Mouse (Mus musculus): ENCODE measurements at regions not wholly inside any gene's neighbourhood (a gene's known extent, or its start where the extent isn't known, plus 50 kb on each side); places are given as distances from the start of the nearest gene placed in this dataset.
A peak's percentile ranks its signal among the peaks of the same experiment; 100 is the strongest.

DNA sequence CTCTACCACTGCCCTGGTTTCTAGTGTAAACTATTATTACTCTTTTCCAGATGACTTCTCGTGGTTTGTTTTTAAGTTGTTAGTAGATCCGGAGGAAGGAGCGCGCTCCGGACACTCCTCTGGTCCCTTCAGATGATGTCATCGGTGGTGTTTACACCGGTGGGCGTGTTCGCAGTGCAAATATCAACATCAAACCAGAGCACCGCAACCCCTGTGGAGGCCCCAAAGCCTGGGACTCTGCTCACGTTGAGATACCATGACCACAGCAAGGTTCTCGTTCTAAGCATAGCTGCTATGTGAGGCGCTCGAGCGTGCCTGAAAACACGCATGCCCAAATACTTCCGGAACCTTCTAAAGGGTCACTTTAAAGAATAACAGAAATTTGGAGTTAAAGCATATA lies 149.8 kb upstream of the Arid2 start:
- TF ChIP-seq CTCF (IDR thresholded peaks at IDR 0.05; ENCODE audit: low read depth) (no peak), EP300 (optimal IDR thresholded peaks at IDR 0.05) (no peak)
- no peak overlapping the region for H3K27ac ChIP-seq (replicated peaks)
- ATAC-seq (ENCODE audit: low FRiP score, low TSS enrichment) (no peak; the same call in 1 of the 2 replicates), DNase-seq (ENCODE audit: low spot score) (no peak)
- H3K36me3 ChIP-seq (ENCODE audit: control insufficient read depth, insufficient read depth, low read length), result no peaks in the 10 kb centered on the region
- H3K9ac ChIP-seq (ENCODE audit: low read length), result no peak overlapping the region
- H3K4me2 ChIP-seq (replicated peaks; ENCODE audit: low read depth), result no peak overlapping the region
- no peaks in the 10 kb centered on the region for H3K9me3 ChIP-seq (ENCODE audit: control insufficient read depth, low read length)
- H3K4me1 ChIP-seq (replicated peaks; ENCODE audit: control insufficient read depth, insufficient read depth), result peaks cover under 1% of the 10 kb centered on the region; the same call in 1 of the 2 replicates
- WGBS, result 86% methylated on average over 17 of the region's 17 CpGs
- H3K4me3 ChIP-seq (ENCODE audit: low read depth, low read length), result no peak overlapping the region
- no peaks in the 10 kb centered on the region for H3K27me3 ChIP-seq (ENCODE audit: control insufficient read depth, insufficient read depth, low read length)

DNA sequence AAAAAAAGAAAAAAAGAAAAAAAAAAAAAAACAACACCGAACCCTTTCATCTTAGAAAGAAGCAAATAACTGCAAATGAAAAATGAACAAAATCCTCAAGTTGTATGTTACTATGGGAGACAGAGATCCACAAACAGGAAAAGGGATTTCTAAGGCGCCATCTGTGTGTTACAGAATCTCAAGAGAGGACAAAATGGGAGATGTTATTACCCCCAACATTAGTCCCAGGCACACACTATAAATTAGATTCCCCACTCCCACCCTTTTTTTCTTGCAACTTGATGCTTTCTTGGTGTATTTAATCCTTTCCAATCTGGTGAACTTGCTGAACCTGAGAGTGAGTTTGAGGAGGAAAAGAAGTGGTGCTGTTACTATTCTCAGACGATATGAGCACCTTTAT lies 149.4 kb upstream of the Arid2 start:
- Histone ChIP-seq H3K4me1 (replicated peaks; ENCODE audit: control insufficient read depth, insufficient read depth) (no peaks in the 10 kb centered on the region), H3K36me3 (ENCODE audit: control insufficient read depth, insufficient read depth, low read length) (no peaks in the 10 kb centered on the region), H3K27me3 (ENCODE audit: control insufficient read depth, insufficient read depth, low read length) (no peaks in the 10 kb centered on the region), H3K27ac (replicated peaks) (no peak overlapping the region), H3K4me3 (ENCODE audit: low read depth, low read length) (no peak overlapping the region), H3K9ac (ENCODE audit: low read length) (no peak overlapping the region), H3K9me3 (ENCODE audit: control insufficient read depth, low read length) (no peaks in the 10 kb centered on the region), H3K4me2 (replicated peaks; ENCODE audit: low read depth) (no peak overlapping the region)
- DNase-seq (ENCODE audit: low spot score) (no peak), ATAC-seq (ENCODE audit: low FRiP score, low TSS enrichment) (no peak)
- 86% methylated on average over 3 of the region's 3 CpGs for WGBS
- no peak for TF ChIP-seq EP300 (optimal IDR thresholded peaks at IDR 0.05)
- TF ChIP-seq CTCF (IDR thresholded peaks at IDR 0.05; ENCODE audit: low read depth), result no peak

DNA sequence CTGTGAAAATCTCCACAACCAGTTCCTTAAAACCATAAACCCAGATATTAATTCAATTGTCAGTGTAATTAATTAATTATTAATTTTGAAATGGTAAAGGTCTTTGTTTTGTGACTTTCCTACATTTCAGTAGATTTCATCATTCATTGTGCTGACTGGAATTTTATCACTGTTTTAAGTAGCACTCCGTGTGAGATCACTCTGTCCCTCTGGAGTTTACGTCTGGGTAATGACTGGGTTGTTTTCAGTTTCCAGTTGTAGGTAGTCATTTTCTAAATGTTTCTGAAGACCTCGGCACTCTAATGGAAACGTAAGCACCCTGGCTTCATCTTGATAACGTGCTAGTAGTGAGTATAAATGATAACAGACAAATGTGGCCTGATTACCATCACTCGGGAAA lies 133.8 kb upstream of the Arid2 start:
- TF ChIP-seq EP300 (optimal IDR thresholded peaks at IDR 0.05) (no peak), CTCF (IDR thresholded peaks at IDR 0.05; ENCODE audit: low read depth) (no peak)
- ATAC-seq (ENCODE audit: low FRiP score, low TSS enrichment) (no peak), DNase-seq (ENCODE audit: low spot score) (no peak)
- WGBS, result 53% methylated on average over 6 of the region's 6 CpGs
- Histone ChIP-seq H3K9me3 (ENCODE audit: control insufficient read depth, low read length) (no peaks in the 10 kb centered on the region), H3K9ac (ENCODE audit: low read length) (no peak overlapping the region), H3K4me1 (replicated peaks; ENCODE audit: control insufficient read depth, insufficient read depth) (no peaks in the 10 kb centered on the region), H3K27me3 (ENCODE audit: control insufficient read depth, insufficient read depth, low read length) (no peaks in the 10 kb centered on the region), H3K4me2 (replicated peaks; ENCODE audit: low read depth) (no peak overlapping the region), H3K4me3 (ENCODE audit: low read depth, low read length) (no peak overlapping the region), H3K36me3 (ENCODE audit: control insufficient read depth, insufficient read depth, low read length) (no peaks in the 10 kb centered on the region), H3K27ac (replicated peaks) (no peak overlapping the region)

DNA sequence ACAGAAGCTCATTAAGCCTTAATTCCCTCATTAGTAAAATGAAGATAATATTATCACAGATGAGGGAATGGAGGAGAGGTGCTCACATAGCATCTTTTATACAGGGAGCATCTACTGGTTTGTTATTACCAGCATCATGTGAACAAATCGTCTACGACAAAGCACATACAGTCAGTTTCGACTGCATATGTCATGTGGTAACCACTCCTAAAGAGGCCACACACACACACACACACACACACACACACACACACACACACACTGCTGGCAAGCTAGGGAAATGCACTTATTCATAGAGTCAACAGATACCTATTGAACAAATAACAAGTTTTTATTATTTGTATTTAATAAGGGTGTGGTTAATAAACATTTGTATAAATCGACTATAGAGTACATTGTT lies 129.0 kb upstream of the Arid2 start:
- DNase-seq (ENCODE audit: low spot score) (peak; percentile 76), ATAC-seq (ENCODE audit: low FRiP score, low TSS enrichment) (peak; percentile 92)
- H3K4me2 ChIP-seq (replicated peaks; ENCODE audit: low read depth), result no peak overlapping the region
- H3K27me3 ChIP-seq (ENCODE audit: control insufficient read depth, insufficient read depth, low read length), result no peaks in the 10 kb centered on the region
- H3K9ac ChIP-seq (ENCODE audit: low read length), result no peak overlapping the region
- no peak overlapping the region for H3K4me3 ChIP-seq (ENCODE audit: low read depth, low read length)
- 66% methylated on average over 4 of the region's 4 CpGs for WGBS
- no peak for TF ChIP-seq EP300 (optimal IDR thresholded peaks at IDR 0.05)
- TF ChIP-seq CTCF (IDR thresholded peaks at IDR 0.05; ENCODE audit: low read depth), result no peak
- H3K27ac ChIP-seq (replicated peaks), result no peak overlapping the region
- no peaks in the 10 kb centered on the region for H3K36me3 ChIP-seq (ENCODE audit: control insufficient read depth, insufficient read depth, low read length)
- H3K4me1 ChIP-seq (replicated peaks; ENCODE audit: control insufficient read depth, insufficient read depth), result no peaks in the 10 kb centered on the region
- H3K9me3 ChIP-seq (ENCODE audit: control insufficient read depth, low read length), result no peaks in the 10 kb centered on the region

DNA sequence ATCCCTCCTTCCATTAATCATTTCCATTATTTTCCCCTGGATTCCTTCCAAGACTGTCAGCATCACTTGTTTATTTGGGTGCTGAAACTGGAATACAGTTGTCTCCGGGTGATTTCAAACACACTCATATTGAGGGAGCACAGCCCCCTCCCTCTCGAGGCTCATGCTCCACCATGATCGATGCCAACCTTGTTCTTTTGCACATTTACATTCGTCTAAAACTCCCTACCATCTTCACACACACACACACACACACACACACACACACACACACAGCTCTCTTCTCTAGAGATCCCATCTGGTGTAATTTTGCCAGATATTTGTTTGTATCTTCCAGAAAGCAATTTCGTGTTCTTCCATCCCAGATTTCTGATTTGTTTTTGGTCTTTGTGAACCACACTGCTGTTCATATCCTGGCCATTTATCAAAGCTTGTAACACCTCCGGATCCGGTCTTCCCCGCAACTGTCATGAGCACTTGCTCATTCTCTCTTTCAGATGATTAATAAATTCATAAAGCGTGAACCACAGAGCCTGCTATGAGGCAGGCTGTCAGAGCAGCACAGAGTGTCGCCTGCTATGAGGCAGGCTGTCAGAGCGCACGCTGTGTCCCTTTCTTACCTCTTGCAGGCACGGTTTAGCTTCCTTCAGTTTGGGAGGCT lies 122.4 kb upstream of the Arid2 start:
- TF ChIP-seq CTCF (IDR thresholded peaks at IDR 0.05; ENCODE audit: low read depth) (no peak), EP300 (optimal IDR thresholded peaks at IDR 0.05) (no peak)
- no peaks in the 10 kb centered on the region for H3K36me3 ChIP-seq (ENCODE audit: control insufficient read depth, insufficient read depth, low read length)
- H3K9me3 ChIP-seq (ENCODE audit: control insufficient read depth, low read length), result no peaks in the 10 kb centered on the region
- WGBS, result 61% methylated on average over 13 of the region's 13 CpGs
- no peak overlapping the region for H3K4me3 ChIP-seq (ENCODE audit: low read depth, low read length)
- H3K4me1 ChIP-seq (replicated peaks; ENCODE audit: control insufficient read depth, insufficient read depth), result no peaks in the 10 kb centered on the region
- no peak overlapping the region for H3K4me2 ChIP-seq (replicated peaks; ENCODE audit: low read depth)
- H3K27me3 ChIP-seq (ENCODE audit: control insufficient read depth, insufficient read depth, low read length), result no peaks in the 10 kb centered on the region
- DNase-seq (ENCODE audit: low spot score) (no peak), ATAC-seq (ENCODE audit: low FRiP score, low TSS enrichment) (no peak)
- no peak overlapping the region for H3K9ac ChIP-seq (ENCODE audit: low read length)
- no peak overlapping the region for H3K27ac ChIP-seq (replicated peaks)

DNA sequence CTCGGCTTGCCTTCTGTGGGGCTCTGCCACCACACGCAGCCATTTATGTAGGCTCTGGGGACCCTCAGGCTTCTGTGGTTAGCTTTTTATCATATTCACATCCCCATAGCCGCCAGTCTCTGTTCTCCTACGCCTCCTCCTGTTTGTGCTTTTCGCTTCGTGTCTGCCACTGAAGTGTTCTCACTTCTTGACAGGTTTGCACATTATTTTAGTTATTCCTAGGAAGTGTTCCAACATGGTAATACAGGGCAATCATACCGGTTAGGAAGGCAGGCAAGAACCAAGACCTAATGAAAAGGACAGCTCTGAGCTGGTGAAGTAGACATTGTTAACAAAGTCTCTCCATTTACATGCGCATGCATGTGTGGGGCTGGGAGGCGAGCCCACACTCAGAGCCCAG lies 120.1 kb upstream of the Arid2 start:
- Histone ChIP-seq H3K4me3 (ENCODE audit: low read depth, low read length) (no peak overlapping the region), H3K4me1 (replicated peaks; ENCODE audit: control insufficient read depth, insufficient read depth) (no peaks in the 10 kb centered on the region), H3K4me2 (replicated peaks; ENCODE audit: low read depth) (no peak overlapping the region), H3K36me3 (ENCODE audit: control insufficient read depth, insufficient read depth, low read length) (no peaks in the 10 kb centered on the region), H3K27me3 (ENCODE audit: control insufficient read depth, insufficient read depth, low read length) (no peaks in the 10 kb centered on the region), H3K27ac (replicated peaks) (no peak overlapping the region), H3K9me3 (ENCODE audit: control insufficient read depth, low read length) (no peaks in the 10 kb centered on the region), H3K9ac (ENCODE audit: low read length) (no peak overlapping the region)
- no peak for TF ChIP-seq CTCF (IDR thresholded peaks at IDR 0.05; ENCODE audit: low read depth)
- no peak for TF ChIP-seq EP300 (optimal IDR thresholded peaks at IDR 0.05)
- WGBS, result 70% methylated on average over 9 of the region's 9 CpGs
- no peak for DNase-seq (ENCODE audit: low spot score)
- ATAC-seq (ENCODE audit: low FRiP score, low TSS enrichment), result no peak

Data from stomach, postnatal 0 days (tissue).